Mouse (Mus musculus) kidney, postnatal 36 days (tissue): ENCODE data around the gene Tinf2.

ENCODE experiments used
- DNase-seq, 2 experiments: peaks; one replicate each; pipeline ENCODE4 v3.0.0; 2021 to 2022; ENCODE audit warnings: mixed read lengths in 2 of 2

Gene Tinf2

DNA sequence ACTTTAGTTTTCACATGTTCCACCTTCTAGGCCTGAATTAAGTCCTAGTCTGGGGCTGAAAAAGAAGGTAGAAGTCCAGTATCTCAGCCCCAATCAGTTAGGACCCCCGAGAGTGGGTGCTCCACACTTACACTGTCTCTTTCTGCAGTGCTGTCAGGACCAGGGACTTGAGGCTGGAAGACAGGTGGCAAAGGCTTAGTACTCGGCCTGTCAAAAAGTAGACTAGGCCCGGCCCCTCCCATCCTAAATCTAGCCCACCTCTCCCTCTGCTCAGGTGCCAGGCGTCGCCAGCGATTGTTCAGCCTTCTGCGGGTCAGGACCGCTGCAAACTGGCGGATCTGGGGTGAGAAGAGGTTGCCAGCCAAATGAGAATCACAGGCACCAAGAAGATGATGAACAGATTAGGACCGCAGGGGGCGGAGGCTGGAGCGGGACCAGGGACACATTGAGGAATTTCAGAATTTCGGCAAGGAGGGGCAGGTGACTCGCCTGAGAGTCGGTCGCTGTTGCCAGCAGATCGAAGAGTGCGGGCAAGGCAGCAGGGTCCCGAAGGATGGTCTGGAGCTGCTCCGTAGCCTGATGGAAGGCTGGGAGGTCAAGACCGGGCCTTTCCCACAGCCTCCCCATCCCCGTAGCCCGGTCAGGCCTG, 46.6 kb downstream of the Tinf2 start:
- peak; percentile 14 to 54 for DNase-seq

DNA sequence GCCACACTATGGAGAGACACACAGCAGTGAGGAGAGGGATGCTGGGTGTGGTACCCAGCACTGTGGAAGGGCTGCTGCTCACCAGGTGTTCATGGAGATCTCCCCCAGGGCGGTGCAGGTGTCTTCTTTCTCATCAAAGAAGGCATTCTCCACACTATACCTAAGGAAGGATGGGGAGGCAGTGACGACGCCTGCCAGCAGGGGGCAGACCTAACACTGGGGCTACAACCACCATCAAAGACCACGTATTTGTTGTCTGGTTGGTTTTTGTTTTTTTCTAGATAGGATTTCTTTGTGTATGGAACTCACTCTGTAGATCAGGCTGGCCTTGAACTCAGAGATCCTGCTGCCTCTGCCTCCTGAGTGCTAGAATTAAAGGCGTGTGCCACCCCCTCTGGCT, 52.3 kb downstream of the Tinf2 start:
- peak; percentile 49 to 86 for DNase-seq

DNA sequence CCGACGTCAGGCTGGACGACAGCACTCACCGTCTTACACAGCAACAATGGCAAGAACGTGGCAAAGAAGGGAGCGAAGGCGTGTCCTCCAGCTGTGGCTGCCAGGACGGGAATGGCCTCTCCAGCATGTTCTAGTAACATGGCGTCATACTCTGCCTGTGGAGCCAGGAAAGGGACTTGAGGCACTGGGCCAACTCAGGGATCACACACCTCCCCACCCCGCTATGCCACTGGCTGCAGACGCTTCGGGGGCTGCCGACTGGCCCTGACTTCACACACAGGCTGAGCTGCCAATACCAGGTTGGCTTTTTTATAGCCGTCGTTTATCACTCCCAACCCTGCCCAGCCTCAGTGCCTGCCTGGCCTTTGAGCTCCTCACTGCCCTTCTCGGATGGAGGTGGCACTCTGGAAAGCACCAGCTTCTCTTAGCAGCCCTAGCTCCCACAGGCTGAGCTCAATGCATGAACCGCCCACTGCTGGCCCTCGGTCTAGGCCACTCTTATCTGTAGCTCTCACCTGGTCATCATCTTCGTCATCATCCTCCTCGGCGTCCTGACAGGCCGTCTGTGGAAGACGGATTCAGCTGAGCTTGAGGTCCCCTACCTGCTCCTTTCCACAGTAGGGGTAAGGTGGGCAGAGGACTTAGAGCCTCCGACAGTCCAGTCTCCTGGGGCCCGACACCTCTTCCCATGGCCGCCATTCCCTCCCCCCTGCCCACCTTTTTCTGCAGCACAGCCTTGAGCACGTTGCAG, 53.4 kb downstream of the Tinf2 start:
- no peak for DNase-seq
